Mouse (Mus musculus): ENCODE data around the gene Gm29776. TPM values are rescaled to one million over a fixed set of nuclear protein-coding genes. Genes with fewer than 3 reads are reported as not detected.

Gm29776 gene
- total and polyA plus RNA-seq, 3 experiments, result not detected

DNA sequence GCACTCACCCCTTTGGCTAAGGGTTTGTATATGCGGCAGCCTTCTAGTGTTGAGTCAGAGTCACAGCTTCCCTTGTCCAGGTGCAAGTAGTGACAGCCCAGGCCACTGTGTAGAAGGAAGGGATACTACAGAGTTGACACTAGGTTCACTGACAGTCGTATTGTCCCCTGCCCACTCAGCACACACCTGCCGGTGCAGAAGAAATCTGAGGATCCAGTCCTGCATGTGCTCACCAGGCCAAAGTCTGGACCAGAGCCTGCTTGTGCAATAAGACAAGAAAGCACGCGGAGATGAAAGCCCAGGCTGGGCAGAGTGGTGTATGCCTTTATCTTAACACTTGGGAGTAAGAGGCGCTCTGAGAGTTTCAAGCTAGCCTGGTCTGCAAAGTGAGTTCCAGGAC, 3.6 kb downstream of the Gm29776 start:
- H3K79me2 ChIP-seq (replicated peaks; ENCODE audit: control insufficient read depth, extremely low read depth, insufficient read depth, poor library complexity, severe bottlenecking), result no peaks in the 10 kb centered on the region
- no peak overlapping the region for H3K4me2 ChIP-seq (ENCODE audit: insufficient read depth, low read depth, poor library complexity, severe bottlenecking)
- DNase-seq (ENCODE audit: extremely low read depth), result no peak
- peaks cover 0 to 1% of the 10 kb centered on the region in 2 experiments; a peak in 2 of 4 replicates for H3K4me1 ChIP-seq (ENCODE audit: control insufficient read depth in 1 of 2, insufficient read depth in 2 of 2)
- dilution Hi-C loops (cut with MboI; ENCODE audit: extremely low pct_ligation_motif_present, extremely low pct_unique_long_range_greater_than_20kb, low sequenced_read_pairs) (no loop called here), in situ Hi-C loops (cut with MboI; ENCODE audit: low pct_ligation_motif_present, low pct_unique_long_range_greater_than_20kb, low sequenced_read_pairs) (no loop called here)
- H3K27ac ChIP-seq (ENCODE audit: insufficient read depth, low read depth), result no peak overlapping the region
- H3K27me3 ChIP-seq (replicated peaks), result no peaks in the 10 kb centered on the region
- H3K4me3 ChIP-seq (replicated peaks in 1 of 3; ENCODE audit: low read depth in 2 of 3, low read length in 2 of 3, poor library complexity in 1 of 3), result no peak overlapping the region
- peaks cover 27 to 39% of the 10 kb centered on the region in 2 experiments for H3K36me3 ChIP-seq (replicated peaks in 1 of 2; ENCODE audit: control insufficient read depth in 1 of 2, insufficient read depth in 1 of 2, low read length in 1 of 2)
- TF ChIP-seq ELF1 (IDR thresholded peaks at IDR 0.05; ENCODE audit: low read depth, low read length), result no peak
- no peak for TF ChIP-seq CHD1 (IDR thresholded peaks at IDR 0.05; ENCODE audit: low read depth, low read length)
- no peak for TF ChIP-seq GABPA (IDR thresholded peaks at IDR 0.05; ENCODE audit: insufficient replicate concordance, low read depth, low read length)
- no peak for TF ChIP-seq CHD2 (IDR thresholded peaks at IDR 0.05; ENCODE audit: low read length)
- no peak for TF ChIP-seq TCF12 (IDR thresholded peaks at IDR 0.05; ENCODE audit: low read depth, low read length)
- no peak for TF ChIP-seq ZKSCAN1 (IDR thresholded peaks at IDR 0.05; ENCODE audit: borderline replicate concordance, low read depth, low read length)
- TF ChIP-seq UBTF (IDR thresholded peaks at IDR 0.05; ENCODE audit: low read depth, low read length), result no peak
- TF ChIP-seq MXI1 (IDR thresholded peaks at IDR 0.05; ENCODE audit: low read depth, low read length), result no peak
- no peaks in the 10 kb centered on the region for H3K9me3 ChIP-seq (replicated peaks; ENCODE audit: low read length)
- H3K9ac ChIP-seq (ENCODE audit: insufficient read depth, low read depth), result no peak overlapping the region

DNA sequence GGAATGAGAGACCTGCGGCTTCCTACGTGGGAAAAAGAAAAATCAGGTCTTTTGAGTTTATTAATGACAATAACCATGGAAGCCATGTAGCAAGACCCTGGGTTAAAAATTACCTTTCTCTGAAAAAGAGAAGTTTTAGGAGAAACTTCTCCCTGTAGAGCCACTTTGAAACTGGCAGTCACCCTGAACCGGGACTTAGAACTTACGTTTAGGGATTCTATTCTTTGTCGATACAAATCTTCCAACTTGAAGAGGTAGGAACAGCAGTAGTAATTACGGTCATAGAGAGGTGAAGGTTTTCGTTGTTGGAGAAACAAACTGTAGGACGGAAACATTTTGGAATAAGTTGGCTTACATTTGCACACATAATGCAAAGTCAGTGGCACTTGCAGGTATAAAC, 11.4 kb downstream of the Gm29776 start:
- DNase-seq (ENCODE audit: extremely low read depth), result peak; percentile 17
- Histone ChIP-seq H3K79me2 (replicated peaks; ENCODE audit: control insufficient read depth, extremely low read depth, insufficient read depth, poor library complexity, severe bottlenecking) (peaks cover 58% of the 10 kb centered on the region), H3K27ac (ENCODE audit: insufficient read depth, low read depth) (no peak overlapping the region), H3K4me1 (ENCODE audit: control insufficient read depth in 1 of 2, insufficient read depth in 2 of 2) (peaks cover 2 to 44% of the 10 kb centered on the region in 2 experiments; a peak in 3 of 4 replicates), H3K4me2 (ENCODE audit: insufficient read depth, low read depth, poor library complexity, severe bottlenecking) (peak overlapping the region; percentile 89), H3K9me3 (replicated peaks; ENCODE audit: low read length) (no peaks in the 10 kb centered on the region), H3K36me3 (replicated peaks in 1 of 2; ENCODE audit: control insufficient read depth in 1 of 2, insufficient read depth in 1 of 2, low read length in 1 of 2) (peaks cover 29 to 49% of the 10 kb centered on the region in 2 experiments), H3K27me3 (replicated peaks) (no peaks in the 10 kb centered on the region), H3K4me3 (replicated peaks in 1 of 3; ENCODE audit: low read depth in 2 of 3, low read length in 2 of 3, poor library complexity in 1 of 3) (peak overlapping the region; percentile 81 to 98 (median 82)), H3K9ac (ENCODE audit: insufficient read depth, low read depth) (peak overlapping the region; percentile 99)
- dilution Hi-C loops (cut with MboI; ENCODE audit: extremely low pct_ligation_motif_present, extremely low pct_unique_long_range_greater_than_20kb, low sequenced_read_pairs) (no loop called here), in situ Hi-C loops (cut with MboI; ENCODE audit: low pct_ligation_motif_present, low pct_unique_long_range_greater_than_20kb, low sequenced_read_pairs) (no loop called here)
- TF ChIP-seq SIN3A (IDR thresholded peaks at IDR 0.05; ENCODE audit: low read length) (peak; percentile 6; the same call in 1 of the 2 replicates), SMC3 (IDR thresholded peaks at IDR 0.05; ENCODE audit: low read depth, low read length) (no peak), ZNF384 (IDR thresholded peaks at IDR 0.05; ENCODE audit: low read depth, low read length) (no peak), ETS1 (conservative IDR thresholded peaks at IDR 0.05; ENCODE audit: low read depth, low read length) (0 out of 2 replicates have a peak, but pooled peaks have one; percentile 4), MYC (IDR thresholded peaks at IDR 0.05; ENCODE audit: low read depth, low read length) (no peak), JUND (conservative IDR thresholded peaks at IDR 0.05; ENCODE audit: low read depth, low read length) (no peak)
